28 mouse cellular contexts compared by ENCODE assay signal in the genomic region with DNA sequence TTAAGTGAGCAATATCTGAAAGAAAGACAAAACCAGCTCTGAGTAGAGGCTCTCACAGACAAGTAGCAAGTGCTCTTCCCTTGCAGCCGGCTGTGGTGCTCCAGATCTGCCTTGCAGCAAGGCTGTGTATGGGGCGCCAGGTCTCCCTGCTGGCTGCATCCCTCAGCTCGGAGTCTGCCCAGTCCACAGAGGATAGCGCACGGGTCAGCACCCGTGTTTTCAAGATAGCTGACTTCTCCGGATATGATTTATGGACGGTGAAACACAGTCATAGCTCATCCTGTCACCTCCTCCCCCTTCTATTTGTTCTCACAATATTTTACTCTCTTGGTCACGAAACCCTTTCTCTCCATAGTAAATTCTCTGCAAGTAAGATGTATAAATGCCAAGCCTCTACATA.
DNase-seq lines count a peak whose midpoint lies in the region; ATAC-seq and TF ChIP-seq lines count a peak whose summit lies in the region.
"Had no signal": no experiment of that assay in that cellular context is flagged by ENCODE, and none has a peak within 500 bp of the region (broad histone marks: within the 10 kb centered on the region; RNA-seq: fewer than 3 reads in every experiment).

No protein-coding gene starts in this region.

- no peaks in the 10 kb centered on the region for H3K9me3 ChIP-seq in forebrain, embryonic 14.5 days (replicated peaks; ENCODE audit: control insufficient read depth, low read length)
- peaks cover 3% of the 10 kb centered on the region; the same call in 1 of the 2 replicates for H3K9me3 ChIP-seq in forebrain, embryonic 10.5 days
- peaks cover 6% of the 10 kb centered on the region; the same call in 1 of the 2 replicates for H3K9me3 ChIP-seq in kidney, embryonic 14.5 days (ENCODE audit: control insufficient read depth, low read length)
- H3K9me3 ChIP-seq: limb, embryonic 12.5 days had no signal

- H3K4me1 ChIP-seq in forebrain, embryonic 14.5 days (ENCODE audit: control insufficient read depth, insufficient read depth, low read length), result no peaks in the 10 kb centered on the region
- H3K4me1 ChIP-seq in forebrain, embryonic 10.5 days, result peaks cover 15% of the 10 kb centered on the region
- H3K4me1 ChIP-seq in kidney, embryonic 14.5 days (ENCODE audit: control insufficient read depth, insufficient read depth, low read length), result peaks cover 2% of the 10 kb centered on the region; the same call in 1 of the 2 replicates
- H3K4me1 ChIP-seq: embryonic facial prominence, embryonic 13.5 days; forebrain, embryonic 13.5 days; midbrain, embryonic 10.5 days had no signal

- 84% methylated on average over 9 of the region's 9 CpGs for WGBS in forebrain, embryonic 14.5 days
- WGBS in forebrain, embryonic 10.5 days, result 91% methylated on average over 9 of the region's 9 CpGs
- WGBS in kidney, embryonic 14.5 days, result 20% methylated on average over 9 of the region's 9 CpGs

- peaks cover 9% of the 10 kb centered on the region for H3K36me3 ChIP-seq in forebrain, embryonic 14.5 days (ENCODE audit: control insufficient read depth, insufficient read depth, low read length)
- H3K36me3 ChIP-seq in forebrain, embryonic 10.5 days (replicated peaks), result no peaks in the 10 kb centered on the region
- H3K36me3 ChIP-seq in kidney, embryonic 14.5 days (ENCODE audit: control insufficient read depth, insufficient read depth, low read length), result no peaks in the 10 kb centered on the region
- H3K36me3 ChIP-seq: embryonic facial prominence, embryonic 13.5 days; G1E; heart, embryonic 12.5 days; limb, embryonic 12.5 days; midbrain, embryonic 10.5 days had no signal

- peak overlapping the region; percentile 68; the same call in 1 of the 2 replicates for H3K27ac ChIP-seq in forebrain, embryonic 14.5 days (ENCODE audit: low read depth, low read length)
- no peak overlapping the region for H3K27ac ChIP-seq in forebrain, embryonic 10.5 days
- H3K27ac ChIP-seq in kidney, embryonic 14.5 days (ENCODE audit: low read depth, low read length), result no peak overlapping the region
- H3K27ac ChIP-seq in layer of hippocampus, adult 2 months, result peak overlapping the region; percentile 84
- H3K27ac ChIP-seq: embryonic facial prominence, embryonic 13.5 days; limb, embryonic 12.5 days; macrophage; midbrain, embryonic 10.5 days; neural tube, embryonic 13.5 days had no signal

- ATAC-seq in forebrain, embryonic 14.5 days, result no peak
- peak; percentile 80 for ATAC-seq in kidney, embryonic 14.5 days (ENCODE audit: low FRiP score, low TSS enrichment)
- ATAC-seq: forebrain, embryonic 13.5 days; intestine, postnatal 0 days; liver, postnatal 0 days; lung, postnatal 0 days; midbrain, embryonic 16.5 days had no signal

- TF ChIP-seq CTCF in layer of hippocampus, adult 2 months (conservative IDR thresholded peaks at IDR 0.05), result no peak

- no peak overlapping the region for H3K4me2 ChIP-seq in forebrain, embryonic 14.5 days (ENCODE audit: low read length)
- H3K4me2 ChIP-seq in kidney, embryonic 14.5 days (replicated peaks; ENCODE audit: low read depth, low read length), result no peak overlapping the region
- H3K4me2 ChIP-seq: embryonic facial prominence, embryonic 13.5 days; forebrain, embryonic 13.5 days; heart, embryonic 12.5 days; limb, embryonic 12.5 days; liver, embryonic 11.5 days; neural tube, embryonic 13.5 days had no signal

- no peaks in the 10 kb centered on the region for H3K27me3 ChIP-seq in forebrain, embryonic 14.5 days (replicated peaks; ENCODE audit: control insufficient read depth, insufficient read depth, low read length)
- no peaks in the 10 kb centered on the region for H3K27me3 ChIP-seq in forebrain, embryonic 10.5 days (ENCODE audit: poor library complexity, severe bottlenecking)
- H3K27me3 ChIP-seq in kidney, embryonic 14.5 days (ENCODE audit: control insufficient read depth, insufficient read depth, low read length), result no peaks in the 10 kb centered on the region
- H3K27me3 ChIP-seq: embryonic facial prominence, embryonic 13.5 days; forebrain, embryonic 13.5 days; heart, embryonic 12.5 days; neural tube, embryonic 13.5 days had no signal

- no peak overlapping the region for H3K9ac ChIP-seq in forebrain, embryonic 14.5 days (ENCODE audit: low read length)
- H3K9ac ChIP-seq in kidney, embryonic 14.5 days (ENCODE audit: low read depth, low read length), result no peak overlapping the region
- H3K9ac ChIP-seq: embryonic facial prominence, embryonic 13.5 days; forebrain, embryonic 13.5 days; heart, embryonic 12.5 days; limb, embryonic 12.5 days; liver, postnatal 0 days; neural tube, embryonic 13.5 days had no signal

- H3K4me3 ChIP-seq in forebrain, embryonic 14.5 days (ENCODE audit: low read depth, low read length), result no peak overlapping the region
- no peak overlapping the region for H3K4me3 ChIP-seq in forebrain, embryonic 10.5 days
- H3K4me3 ChIP-seq in kidney, embryonic 14.5 days (ENCODE audit: low read length), result no peak overlapping the region
- no peak overlapping the region for H3K4me3 ChIP-seq in layer of hippocampus, adult 2 months
- H3K4me3 ChIP-seq: embryonic facial prominence, embryonic 13.5 days; erythroblast, embryonic 14.5 days; forebrain, embryonic 13.5 days; heart, embryonic 12.5 days; limb, embryonic 12.5 days; midbrain, embryonic 10.5 days; myocyte; neural tube, embryonic 13.5 days had no signal

- no peak for DNase-seq in forebrain, embryonic 14.5 days (ENCODE audit: low spot score)
- DNase-seq in forebrain, embryonic 10.5 days (ENCODE audit: extremely low spot score, low spot score), result no peak
- no peak for DNase-seq in kidney, adult 18-20 months
- no peak for DNase-seq in layer of hippocampus, adult 2 months (ENCODE audit: low spot score in 2 of 2)
- DNase-seq in layer of hippocampus, adult 9-11 months, result no peak
- DNase-seq in mesoderm, embryonic 11.5 days (ENCODE audit: low read depth, low spot score), result peak; percentile 54
- DNase-seq: B cell, adult 2 months; cerebellum, adult 2 months; embryo, embryonic 11 days; gastrocnemius, postnatal 10 days; heart, postnatal 10 days; liver, postnatal 0 days; thymus, postnatal 36 days had no signal

Comparison
In these comparisons a context has a peak if more than half of its experiments do, and no peak if none do; other contexts are left out.
1. H3K27ac ChIP-seq: peak in forebrain, embryonic 14.5 days (single experiment) and layer of hippocampus, adult 2 months (single experiment); none in forebrain, embryonic 10.5 days (single experiment) and kidney, embryonic 14.5 days (single experiment).